Mouse (Mus musculus) lung, postnatal 0 days (tissue): Measurements from ENCODE around the gene Gm20388. TPM values are rescaled to one million over a fixed set of nuclear protein-coding genes. Genes with fewer than 3 reads are reported as not detected.
A peak's percentile ranks its signal among the peaks of the same experiment; 100 is the strongest.

Experiments
- ATAC-seq: fragments of 200-750 bp; cut with Nextera tagmentation; 2 replicates; pipeline ENCODE4 v1.8.0; 2017; ENCODE audit warnings: moderate library complexity
- DNase-seq: peaks from one replicate; pipeline ENCODE4 v3.0.0-alpha.2; 2016; ENCODE audit warnings: low spot score
- H3K27ac ChIP-seq: fragments of 300-500 bp; sonication (generic); 2 replicates; pipeline ENCODE4 v1.5.1; 2014; ENCODE audit warnings: antibody characterized with exemption, mild to moderate bottlenecking, low read length, mixed read lengths
- H3K27me3 ChIP-seq: fragments of 300-500 bp; sonication (generic); replicated peaks from 2 replicates; pipeline ENCODE4 v1.6.1; 2014; ENCODE audit warnings: low read length, mixed read lengths; ENCODE audit not compliant: insufficient read depth
- H3K36me3 ChIP-seq: fragments of 300-500 bp; sonication (generic); 2 replicates; pipeline ENCODE4 v1.6.1; 2014; ENCODE audit warnings: low read length, mixed read lengths; ENCODE audit not compliant: insufficient read depth
- H3K4me1 ChIP-seq: fragments of 300-500 bp; sonication (generic); 2 replicates; pipeline ENCODE4 v1.6.1; 2014; ENCODE audit warnings: antibody characterized with exemption, low read depth, low read length, mixed read lengths; ENCODE audit not compliant: insufficient read depth
- H3K4me2 ChIP-seq: fragments of 300-500 bp; sonication (generic); replicated peaks from 2 replicates; pipeline ENCODE4 v1.6.1; 2014; ENCODE audit warnings: low read depth, mild to moderate bottlenecking, low read length, moderate library complexity, mixed read lengths
- H3K4me3 ChIP-seq: fragments of 300-500 bp; sonication (generic); 2 replicates; pipeline ENCODE4 v1.5.1; 2014; ENCODE audit warnings: low read depth, low read length
- H3K9ac ChIP-seq: fragments of 300-500 bp; sonication (generic); replicated peaks from 2 replicates; pipeline ENCODE4 v1.6.1; 2014; ENCODE audit warnings: low read depth, mild to moderate bottlenecking
- H3K9me3 ChIP-seq: fragments of 300-500 bp; sonication (generic); 2 replicates; pipeline ENCODE4 v1.6.1; 2016; ENCODE audit warnings: low read length, mixed read lengths
- CTCF ChIP-seq: IDR thresholded peaks from 2 replicates; pipeline ENCODE4 v1.5.1; 2016; ENCODE audit warnings: antibody characterized with exemption, mild to moderate bottlenecking
- EP300 ChIP-seq: IDR thresholded peaks from 2 replicates; pipeline ENCODE4 v1.6.1; 2016; ENCODE audit warnings: antibody characterized with exemption, mild to moderate bottlenecking, control low read depth
- WGBS: fragments of 180-500 bp; shearing (Covaris S2); extraction: QIAGEN DNeasy Blood & Tissue Kit; methylation state at CpG from one replicate; pipeline ENCODE4 v1.1.7; 2014; 5-methylcytosine and 5-hydroxymethylcytosine counted together
- polyA plus RNA-seq: library from polyadenylated mRNA; unstranded; fragments of >200 nt; fragmentation: Nextera tagmentation; extraction: Ambion mirVana; gene quantifications from 2 replicates; pipeline ENCODE4 v1.2.1, GENCODE M21; 2015

Gm20388 gene
- polyA plus RNA-seq, 1 experiment from 2014 or later, result not detected

- ATAC-seq, result peak; percentile 47
- Histone ChIP-seq H3K4me2 (no peak overlapping the region), H3K4me1 (0 out of 2 replicates have a peak, but pooled peaks cover 2% of the 10 kb centered on the region), H3K36me3 (no peaks in the 10 kb centered on the region), H3K4me3 (no peak overlapping the region), H3K27ac (peak overlapping the region; percentile 35; the same call in 1 of the 2 replicates), H3K9ac (no peak overlapping the region), H3K27me3 (no peaks in the 10 kb centered on the region), H3K9me3 (no peaks in the 10 kb centered on the region)
- TF ChIP-seq EP300 (no peak), CTCF (no peak)
- whole genome bisulfite sequencing, result 0% methylated on average over 2 of the region's 2 CpGs
- peak; percentile 81 for DNase-seq
Observed at GRCm38 (mm10) chr8:123137645-123138077, 3227.0 kb downstream of the Gm20388 start.

- no peak overlapping the region for H3K4me2 ChIP-seq
Observed at GRCm38 (mm10) chr8:123138741-123139140, 3228.1 kb downstream of the Gm20388 start.

GRCm38 (mm10) chr8:123141741-123142462, 3231.3 kb downstream of the Gm20388 start:
- no peak overlapping the region for H3K9ac ChIP-seq
- 0 out of 2 replicates have a peak, but pooled peaks cover 2% of the 10 kb centered on the region for H3K4me1 ChIP-seq
- no peak overlapping the region for H3K4me3 ChIP-seq
- WGBS, result 49% methylated on average over 14 of the region's 14 CpGs
- H3K27ac ChIP-seq, result peak overlapping the region; percentile 81
- DNase-seq (peak; percentile 92), ATAC-seq (peak; percentile 77)
- no peak overlapping the region for H3K4me2 ChIP-seq
- H3K9me3 ChIP-seq, result no peaks in the 10 kb centered on the region
- TF ChIP-seq EP300 (peak; percentile 75), CTCF (no peak)
- H3K36me3 ChIP-seq, result no peaks in the 10 kb centered on the region
- no peaks in the 10 kb centered on the region for H3K27me3 ChIP-seq

More at GRCm38 (mm10) chr8:123138741-123139140, 3228.1 kb downstream of the Gm20388 start:
- Histone ChIP-seq H3K9me3 (no peaks in the 10 kb centered on the region), H3K36me3 (no peaks in the 10 kb centered on the region), H3K4me3 (no peak overlapping the region), H3K9ac (no peak overlapping the region), H3K27me3 (no peaks in the 10 kb centered on the region), H3K27ac (no peak overlapping the region), H3K4me1 (0 out of 2 replicates have a peak, but pooled peaks cover 2% of the 10 kb centered on the region)
- no peak for TF ChIP-seq EP300
- 64% methylated on average over 4 of the region's 4 CpGs for WGBS
- DNase-seq (no peak), ATAC-seq (no peak)

GRCm38 (mm10) chr8:123145279-123145678, 3234.6 kb downstream of the Gm20388 start:
- peak; percentile 27 for ATAC-seq
- peak; percentile 86 for DNase-seq
- TF ChIP-seq CTCF (peak; percentile 76), EP300 (no peak)
- H3K4me2 ChIP-seq, result no peak overlapping the region
- no peaks in the 10 kb centered on the region for H3K9me3 ChIP-seq
- H3K4me3 ChIP-seq, result no peak overlapping the region
- no peaks in the 10 kb centered on the region for H3K27me3 ChIP-seq
- no peak overlapping the region for H3K27ac ChIP-seq
- 0 out of 2 replicates have a peak, but pooled peaks cover 2% of the 10 kb centered on the region for H3K4me1 ChIP-seq
- 46% methylated on average over 6 of the region's 6 CpGs for WGBS
- H3K36me3 ChIP-seq, result no peaks in the 10 kb centered on the region
- no peak overlapping the region for H3K9ac ChIP-seq

- Histone ChIP-seq H3K9me3 (no peaks in the 10 kb centered on the region), H3K4me3 (no peak overlapping the region), H3K27ac (peak overlapping the region; percentile 57), H3K36me3 (no peaks in the 10 kb centered on the region), H3K27me3 (no peaks in the 10 kb centered on the region), H3K9ac (no peak overlapping the region), H3K4me2 (no peak overlapping the region), H3K4me1 (0 out of 2 replicates have a peak, but pooled peaks cover 2% of the 10 kb centered on the region)
- TF ChIP-seq EP300 (peak; percentile 50; the same call in 1 of the 2 replicates), CTCF (no peak; the same call in 1 of the 2 replicates)
- ATAC-seq (peak; percentile 16), DNase-seq (peak; percentile 68)
- 54% methylated on average over 7 of the region's 7 CpGs for WGBS
Observed at GRCm38 (mm10) chr8:123146390-123146789, 3235.7 kb downstream of the Gm20388 start.

GRCm38 (mm10) chr8:123150737-123151171, 3240.1 kb downstream of the Gm20388 start:
- Histone ChIP-seq H3K4me3 (no peak overlapping the region), H3K9me3 (no peaks in the 10 kb centered on the region), H3K27ac (peak overlapping the region; percentile 44; the same call in 1 of the 2 replicates), H3K4me2 (no peak overlapping the region), H3K27me3 (no peaks in the 10 kb centered on the region), H3K4me1 (no peaks in the 10 kb centered on the region; the same call in 1 of the 2 replicates), H3K36me3 (no peaks in the 10 kb centered on the region), H3K9ac (no peak overlapping the region)
- TF ChIP-seq EP300 (no peak), CTCF (no peak)
- 29% methylated on average over 9 of the region's 9 CpGs for WGBS
- ATAC-seq, result peak; percentile 73
- DNase-seq, result peak; percentile 59
